Mouse (Mus musculus) stomach, postnatal 0 days (tissue): ENCODE results near the gene Gm49368.

Source experiments
- CTCF ChIP-seq: IDR thresholded peaks from 2 replicates; pipeline ENCODE4 v1.5.1; 2016; ENCODE audit warnings: antibody characterized with exemption, low read depth, mild to moderate bottlenecking, moderate library complexity
- EP300 ChIP-seq: optimal IDR thresholded peaks from 2 replicates; pipeline ENCODE3; 2016; ENCODE audit warnings: antibody characterized with exemption

- no peak for TF ChIP-seq CTCF
- TF ChIP-seq EP300 = no peak
These were observed 7.4 kb downstream of the Gm49368 start for GRCm38 (mm10) chr7:128069844-128070243.
